Mouse (Mus musculus) right cerebral cortex, postnatal 10 days (tissue): ENCODE results near the gene Olfr1507.

ENCODE experiments used
- DNase-seq, 2 experiments: peaks; one replicate each; pipeline ENCODE4 v3.0.0; 2021; ENCODE audit warnings: low spot score in 2 of 2

Olfr1507 gene

GRCm38 (mm10) chr14:52495516-52495915 lies at the start of gene Olfr1507:
Olfr1507 (minus strand) TSS chr14:52495749.
- DNase-seq, result no peak

DNA sequence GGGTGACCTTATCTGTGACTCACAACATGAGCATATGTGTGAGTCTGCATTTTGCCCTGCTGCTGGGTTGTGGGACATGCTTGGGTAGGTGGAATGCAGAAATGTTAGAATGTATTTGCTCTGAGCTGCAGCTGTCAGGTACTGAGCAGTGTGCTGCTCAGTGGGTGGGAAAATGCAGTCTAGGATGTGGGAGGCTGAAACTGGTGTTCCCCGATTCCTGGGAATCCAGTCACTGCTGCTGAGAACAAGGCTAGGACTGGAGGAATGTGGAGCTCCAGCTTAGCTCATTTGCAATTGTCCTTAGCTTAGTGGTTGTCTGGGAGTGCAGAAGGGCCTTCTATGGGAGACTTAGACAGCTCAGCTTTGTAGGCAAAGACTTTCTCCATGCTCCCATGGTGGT lies 37.8 kb upstream of the Olfr1507 start:
- no peak for DNase-seq

GRCm38 (mm10) chr14:52524952-52525351 lies 29.4 kb upstream of the Olfr1507 start:
- no peak for DNase-seq

DNA sequence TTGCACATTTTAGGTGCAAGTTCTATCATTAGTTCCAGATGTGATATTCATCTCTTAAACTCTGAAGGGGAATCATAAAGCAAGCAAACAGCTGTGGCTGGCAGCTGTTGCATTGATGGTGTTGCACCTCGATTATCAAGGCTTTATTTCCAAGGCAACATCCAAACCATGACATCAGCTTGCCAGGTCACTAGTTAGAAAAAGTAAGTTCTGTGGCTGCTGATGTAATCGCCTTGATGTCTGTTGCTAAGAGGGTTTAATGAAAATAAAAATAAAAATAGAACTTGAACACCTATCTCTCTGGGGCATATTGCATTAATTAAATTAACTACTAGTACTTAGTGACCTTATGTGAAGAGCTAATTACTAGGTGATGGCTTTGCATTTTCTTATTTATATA lies 28.2 kb downstream of the Olfr1507 start, which contains the start of gene Olfr1508:
Gene Olfr1508 (minus strand): TSS at position 101 of the 400 bp plus-strand sequence.
- no peak for DNase-seq

DNA sequence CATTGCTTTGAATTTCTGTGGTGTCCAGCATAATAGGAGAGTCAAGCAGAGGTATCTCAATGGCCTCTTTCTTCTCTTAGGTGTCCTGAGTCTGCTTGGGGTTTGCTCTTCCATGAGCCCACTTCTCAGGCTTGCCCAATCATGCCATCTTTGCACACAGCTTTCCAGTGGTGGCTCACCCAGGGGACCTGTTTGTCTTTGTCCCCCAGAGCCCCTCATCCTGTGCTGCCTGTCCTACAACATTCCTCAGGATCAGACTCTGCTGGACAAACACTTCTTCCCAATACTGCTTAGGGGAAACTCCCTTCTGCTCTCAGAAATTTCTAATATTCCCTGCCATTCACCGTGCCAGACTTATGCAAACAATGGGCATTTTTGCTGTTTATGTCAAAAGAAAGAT lies 29.8 kb downstream of the Olfr1507 start:
- no peak for DNase-seq

DNA sequence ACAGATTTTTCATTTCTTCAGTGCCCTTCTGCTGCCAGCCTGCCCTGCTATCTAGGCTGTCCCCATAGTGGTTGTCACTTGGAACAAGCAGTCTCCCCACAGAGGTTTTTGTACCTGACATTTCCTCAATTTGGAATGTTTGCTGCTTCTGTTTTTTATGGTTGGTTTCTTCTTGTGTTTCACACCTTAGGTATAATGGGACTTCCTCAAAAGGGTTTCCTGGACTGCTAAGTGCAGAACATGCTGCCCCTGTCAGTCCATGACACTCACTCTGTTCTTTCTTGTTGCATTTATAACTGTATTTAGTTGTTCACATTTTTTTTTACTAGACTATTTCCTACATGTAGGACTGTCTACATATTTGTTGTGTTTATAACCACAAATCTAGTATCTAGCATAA lies 33.6 kb downstream of the Olfr1507 start:
- DNase-seq, result no peak

DNA sequence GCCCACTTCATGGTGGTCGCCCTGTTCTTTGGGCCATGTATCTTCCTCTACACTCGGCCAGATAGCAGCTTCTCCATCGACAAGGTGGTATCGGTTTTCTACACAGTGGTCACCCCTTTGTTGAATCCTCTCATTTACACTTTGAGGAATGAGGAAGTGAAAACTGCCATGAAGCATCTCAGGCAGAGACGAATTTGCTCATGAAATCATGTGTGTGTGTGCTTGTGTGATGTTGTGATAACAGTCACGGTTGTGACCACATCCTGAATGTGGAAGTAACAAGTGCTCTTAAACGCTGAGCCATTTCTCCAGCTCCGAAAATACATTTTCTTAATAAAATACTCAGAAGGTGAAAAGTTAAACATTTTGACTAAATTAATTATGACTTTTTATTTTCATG lies 44.4 kb downstream of the Olfr1507 start:
- DNase-seq, result no peak

DNA sequence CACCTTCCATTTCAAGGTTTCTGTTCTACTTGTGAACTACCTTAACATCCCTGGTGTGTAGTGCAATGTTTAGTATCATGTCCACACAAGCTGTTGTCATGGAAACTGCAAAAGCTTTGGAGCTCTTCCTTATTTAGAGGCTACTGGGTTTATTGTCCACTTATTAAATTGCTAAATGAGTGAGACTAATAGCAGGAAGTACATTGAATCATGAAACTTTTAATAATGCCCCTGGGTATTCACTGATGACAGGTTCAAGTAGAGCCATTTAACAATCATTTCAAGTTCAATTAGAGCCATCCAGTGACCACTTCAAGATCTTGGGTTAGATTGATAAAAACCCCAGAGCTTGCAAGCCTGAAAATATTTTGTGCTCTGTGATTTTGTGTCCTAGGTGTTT lies 52.9 kb downstream of the Olfr1507 start, which contains the start of gene Olfr1509:
Gene Olfr1509 (plus strand): TSS at position 301 of the 400 bp plus-strand sequence.
- no peak for DNase-seq
